Mouse (Mus musculus): ENCODE data around the gene Zfand4.

Zfand4 gene

GRCm38 (mm10) chr6:116378892-116379291, 114.9 kb downstream of the Zfand4 start:
- no peak for DNase-seq
